Mouse (Mus musculus): ENCODE measurements around the gene Hs6st1. TPM values are rescaled to one million over a fixed set of nuclear protein-coding genes. Genes with fewer than 3 reads are reported as not detected.

Hs6st1 gene
- polyA plus RNA-seq, 1 experiment from 2014 or later: 23.6 TPM

GRCm38 (mm10) chr1:36059959-36060953 is 7.9 kb upstream of the Hs6st1 start:
- TF ChIP-seq CTCF (IDR thresholded peaks at IDR 0.05; ENCODE audit: low read depth): no peak
- Histone ChIP-seq H3K36me3 (ENCODE audit: insufficient read depth, low read length) (no peaks in the 10 kb centered on the region), H3K4me2 (ENCODE audit: low read length) (no peak overlapping the region), H3K27ac (peak overlapping the region; percentile 62), H3K9ac (ENCODE audit: low read depth, low read length) (no peak overlapping the region), H3K27me3 (ENCODE audit: insufficient read depth, low read length) (no peaks in the 10 kb centered on the region), H3K9me3 (replicated peaks; ENCODE audit: low read length) (no peaks in the 10 kb centered on the region), H3K4me3 (replicated peaks; ENCODE audit: low read depth, low read length) (no peak overlapping the region), H3K4me1 (replicated peaks; ENCODE audit: insufficient read depth, low read length) (peaks cover 3% of the 10 kb centered on the region; the same call in 1 of the 2 replicates)
- 52% methylated on average over 13 of the region's 13 CpGs for WGBS
- DNase-seq (ENCODE audit: low spot score) (peak; percentile 39), ATAC-seq (replicated peaks; ENCODE audit: low FRiP score, low read depth) (0 out of 2 replicates have a peak, but pooled peaks have one; percentile 9)

DNA sequence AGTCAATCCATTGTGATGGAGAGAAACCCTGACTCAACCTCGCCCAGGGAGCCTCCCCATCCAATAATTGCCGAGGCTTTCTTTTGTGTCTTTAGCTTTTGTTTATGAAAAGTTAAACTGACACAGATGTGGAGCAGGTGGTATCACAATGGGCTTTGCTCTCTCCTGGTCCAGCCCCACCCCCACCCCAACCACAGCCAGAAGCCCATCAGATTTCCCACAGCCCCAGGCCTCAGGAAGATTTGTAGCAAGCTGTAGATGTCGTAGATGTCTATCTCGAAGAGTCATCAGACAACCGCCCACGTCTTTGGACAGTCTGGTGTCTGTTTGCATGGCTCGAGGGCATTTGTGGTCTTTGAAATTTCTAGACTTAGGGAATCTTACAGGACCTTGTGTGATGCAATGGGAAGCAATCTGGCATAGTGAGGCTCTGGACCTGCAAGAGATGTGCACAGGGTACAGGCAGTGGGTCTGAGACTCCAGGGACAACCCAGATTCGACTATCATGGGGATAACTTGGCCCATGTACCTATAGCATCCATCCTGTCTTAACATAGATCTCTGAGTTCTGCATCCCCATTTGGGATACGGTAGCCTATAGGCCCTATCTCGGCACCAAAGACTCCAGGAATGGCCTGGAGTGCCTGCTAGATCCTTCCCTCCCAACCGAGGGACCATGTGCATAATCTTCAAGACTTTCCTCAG is 6.8 kb upstream of the Hs6st1 start:
- Histone ChIP-seq H3K4me2 (ENCODE audit: low read length) (no peak overlapping the region), H3K9ac (ENCODE audit: low read depth, low read length) (no peak overlapping the region), H3K4me3 (replicated peaks; ENCODE audit: low read depth, low read length) (no peak overlapping the region), H3K27ac (no peak overlapping the region), H3K9me3 (replicated peaks; ENCODE audit: low read length) (no peaks in the 10 kb centered on the region), H3K36me3 (ENCODE audit: insufficient read depth, low read length) (no peaks in the 10 kb centered on the region), H3K4me1 (replicated peaks; ENCODE audit: insufficient read depth, low read length) (peaks cover 7% of the 10 kb centered on the region), H3K27me3 (ENCODE audit: insufficient read depth, low read length) (no peaks in the 10 kb centered on the region)
- ATAC-seq (replicated peaks; ENCODE audit: low FRiP score, low read depth) (no peak), DNase-seq (ENCODE audit: low spot score) (no peak)
- no peak for TF ChIP-seq CTCF (IDR thresholded peaks at IDR 0.05; ENCODE audit: low read depth)
- 87% methylated on average over 11 of the region's 11 CpGs for WGBS

DNA sequence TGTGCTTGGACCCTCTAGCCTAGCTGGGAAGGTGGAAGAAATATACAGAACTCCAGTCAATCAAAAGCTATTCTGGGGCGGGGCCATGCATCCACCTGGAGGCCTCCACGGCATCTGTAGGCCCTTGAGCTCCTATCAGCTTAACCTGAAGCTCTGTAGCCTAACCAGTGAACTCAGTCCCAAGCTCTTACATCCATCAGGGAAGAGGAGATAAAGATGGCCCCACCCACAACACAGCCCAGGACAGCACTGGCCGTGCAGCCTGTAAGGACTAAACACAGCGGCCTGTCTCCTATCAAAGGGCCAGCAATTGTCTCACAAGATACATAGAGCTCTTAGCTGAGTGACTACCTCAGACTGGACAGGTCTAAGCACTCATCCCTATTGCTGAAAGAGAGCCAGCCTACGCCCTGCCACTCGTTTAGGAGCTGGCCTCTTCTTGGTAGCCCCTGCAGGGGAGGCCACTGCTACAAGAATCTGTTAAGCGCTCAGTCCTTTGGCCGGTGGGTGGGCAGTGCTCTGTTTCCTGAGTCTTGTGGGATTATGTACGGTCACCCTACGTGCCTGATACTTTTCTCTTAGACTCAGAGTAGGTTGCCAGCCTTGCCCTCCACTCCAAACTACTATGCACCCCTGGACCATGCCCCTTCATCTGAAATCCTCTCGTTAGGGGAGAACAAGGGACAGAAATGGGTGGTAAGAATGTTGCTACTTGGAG is 6.0 kb upstream of the Hs6st1 start:
- 89% methylated on average over 11 of the region's 11 CpGs for WGBS
- H3K9me3 ChIP-seq (replicated peaks; ENCODE audit: low read length): no peaks in the 10 kb centered on the region
- DNase-seq (ENCODE audit: low spot score) (no peak), ATAC-seq (replicated peaks; ENCODE audit: low FRiP score, low read depth) (no peak)
- no peak for TF ChIP-seq CTCF (IDR thresholded peaks at IDR 0.05; ENCODE audit: low read depth)
- H3K36me3 ChIP-seq (ENCODE audit: insufficient read depth, low read length): no peaks in the 10 kb centered on the region
- no peak overlapping the region for H3K4me3 ChIP-seq (replicated peaks; ENCODE audit: low read depth, low read length)
- H3K27ac ChIP-seq: no peak overlapping the region
- no peaks in the 10 kb centered on the region for H3K27me3 ChIP-seq (ENCODE audit: insufficient read depth, low read length)
- no peak overlapping the region for H3K9ac ChIP-seq (ENCODE audit: low read depth, low read length)
- H3K4me1 ChIP-seq (replicated peaks; ENCODE audit: insufficient read depth, low read length): peaks cover 8% of the 10 kb centered on the region
- H3K4me2 ChIP-seq (ENCODE audit: low read length): no peak overlapping the region

DNA sequence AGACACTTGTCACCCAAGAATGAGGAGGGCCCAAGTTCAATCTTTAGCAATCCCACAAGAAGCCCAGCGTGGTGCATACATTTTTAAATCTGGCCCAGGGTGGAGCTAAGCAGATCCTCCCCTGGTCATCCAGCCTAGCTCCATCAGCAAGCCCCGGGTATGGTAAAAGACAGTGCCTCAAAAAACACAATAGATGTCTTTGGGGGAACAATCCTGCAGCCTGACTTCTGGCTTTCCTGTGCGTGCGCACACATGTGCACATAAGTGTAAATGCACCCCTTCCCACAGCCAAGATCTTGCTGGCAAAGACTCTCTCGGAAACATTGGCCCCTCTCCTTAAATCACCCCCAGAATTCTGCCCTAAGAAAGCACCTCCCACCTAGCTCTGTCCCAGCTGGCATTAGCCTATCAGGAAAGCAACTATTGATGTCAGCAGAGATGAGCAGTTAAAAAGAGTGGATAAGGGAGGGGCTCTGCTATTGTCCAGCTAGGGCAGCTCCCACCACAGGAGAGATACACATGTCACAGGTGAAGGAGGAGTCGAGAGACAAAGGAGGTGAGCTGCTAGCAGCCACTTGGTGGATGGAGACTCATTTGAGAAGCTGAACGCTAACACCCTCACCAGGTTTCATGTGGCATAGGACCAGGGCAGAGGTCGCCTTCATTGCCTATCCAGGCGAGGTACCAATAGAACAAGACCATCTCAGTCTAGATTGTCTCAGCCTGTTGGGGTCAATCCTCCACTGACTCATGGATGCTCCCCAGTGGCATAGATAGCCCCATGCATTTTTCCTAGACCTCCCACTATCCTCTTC is 5.2 kb upstream of the Hs6st1 start:
- Histone ChIP-seq H3K4me3 (replicated peaks; ENCODE audit: low read depth, low read length) (no peak overlapping the region), H3K4me2 (ENCODE audit: low read length) (no peak overlapping the region), H3K27me3 (ENCODE audit: insufficient read depth, low read length) (no peaks in the 10 kb centered on the region), H3K9me3 (replicated peaks; ENCODE audit: low read length) (no peaks in the 10 kb centered on the region), H3K4me1 (replicated peaks; ENCODE audit: insufficient read depth, low read length) (peaks cover 16% of the 10 kb centered on the region), H3K9ac (ENCODE audit: low read depth, low read length) (no peak overlapping the region), H3K27ac (no peak overlapping the region), H3K36me3 (ENCODE audit: insufficient read depth, low read length) (no peaks in the 10 kb centered on the region)
- no peak for DNase-seq (ENCODE audit: low spot score)
- no peak for ATAC-seq (replicated peaks; ENCODE audit: low FRiP score, low read depth)
- 79% methylated on average over 9 of the region's 9 CpGs for WGBS
- 0 out of 2 replicates have a peak, but pooled peaks have one; percentile 10 for TF ChIP-seq CTCF (IDR thresholded peaks at IDR 0.05; ENCODE audit: low read depth)

GRCm38 (mm10) chr1:36063641-36063955 is 4.6 kb upstream of the Hs6st1 start:
- Histone ChIP-seq H3K4me1 (replicated peaks; ENCODE audit: insufficient read depth, low read length) (peaks cover 16% of the 10 kb centered on the region), H3K9me3 (replicated peaks; ENCODE audit: low read length) (no peaks in the 10 kb centered on the region), H3K4me2 (ENCODE audit: low read length) (no peak overlapping the region), H3K4me3 (replicated peaks; ENCODE audit: low read depth, low read length) (no peak overlapping the region), H3K9ac (ENCODE audit: low read depth, low read length) (no peak overlapping the region), H3K36me3 (ENCODE audit: insufficient read depth, low read length) (no peaks in the 10 kb centered on the region), H3K27ac (no peak overlapping the region), H3K27me3 (ENCODE audit: insufficient read depth, low read length) (no peaks in the 10 kb centered on the region)
- 79% methylated on average over 2 of the region's 2 CpGs for WGBS
- ATAC-seq (replicated peaks; ENCODE audit: low FRiP score, low read depth) (no peak), DNase-seq (ENCODE audit: low spot score) (no peak)
- no peak for TF ChIP-seq CTCF (IDR thresholded peaks at IDR 0.05; ENCODE audit: low read depth)

Measured in kidney, postnatal 0 days (tissue).